Mouse (Mus musculus): ENCODE measurements around the gene Traf5.

DNA sequence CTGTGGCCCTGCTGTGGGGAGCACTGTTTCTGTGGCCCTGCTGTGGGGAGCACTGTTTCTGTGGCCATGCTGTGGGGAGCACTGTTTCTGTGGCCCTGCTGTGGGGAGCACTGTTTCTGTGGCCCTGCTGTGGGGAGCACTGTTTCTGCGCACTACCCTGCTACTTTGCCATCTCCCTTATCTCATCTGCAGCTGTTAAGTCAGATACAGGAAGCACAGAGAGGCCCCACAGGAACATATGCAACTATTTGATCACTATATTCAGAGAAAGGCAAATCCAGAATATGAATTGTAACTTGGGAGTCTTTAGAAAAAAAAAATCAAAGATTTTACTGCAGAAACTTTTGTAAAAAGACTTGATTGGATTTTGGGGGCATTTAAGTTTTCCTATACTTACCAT, 23.0 kb upstream of the Traf5 start:
- TF ChIP-seq MAFK (IDR thresholded peaks at IDR 0.05; ENCODE audit: insufficient read depth, low read depth, low read length) (no peak), CHD2 (IDR thresholded peaks at IDR 0.05; ENCODE audit: low read depth, low read length) (no peak), ZC3H11A (IDR thresholded peaks at IDR 0.05; ENCODE audit: borderline replicate concordance, low read depth, low read length) (no peak)
